Mouse (Mus musculus) embryo, embryonic 11.5 days (tissue): ENCODE measurements around the gene Krtap2-4.

Source experiments
- DNase-seq: peaks from one replicate; pipeline ENCODE4 v3.0.0-alpha.2; 2012; ENCODE audit warnings: low read depth, low spot score

Gene Krtap2-4

GRCm38 (mm10) chr11:99583245-99583704, 31.4 kb downstream of the Krtap2-4 start, which contains the start of gene Krtap1-4:
TSS of gene Krtap1-4 (minus strand) at chr11:99583654.
- DNase-seq, result no peak

GRCm38 (mm10) chr11:99581564-99581963, 33.1 kb downstream of the Krtap2-4 start:
- no peak for DNase-seq

- no peak for DNase-seq
These were observed 33.6 kb downstream of the Krtap2-4 start for GRCm38 (mm10) chr11:99581051-99581450.

GRCm38 (mm10) chr11:99580636-99581035, 34.0 kb downstream of the Krtap2-4 start, which contains the start of gene Krtap1-5:
TSS of gene Krtap1-5 (minus strand) at chr11:99581016.
- no peak for DNase-seq

GRCm38 (mm10) chr11:99574106-99574505, 40.5 kb downstream of the Krtap2-4 start:
- peak; percentile 58 for DNase-seq

GRCm38 (mm10) chr11:99573164-99573563, 41.5 kb downstream of the Krtap2-4 start:
- DNase-seq, result no peak

- DNase-seq, result no peak
These were observed 48.1 kb downstream of the Krtap2-4 start, which contains the start of gene Krtap3-1 for GRCm38 (mm10) chr11:99566530-99566929. TSS of gene Krtap3-1 (minus strand) at chr11:99566630.
